Mouse (Mus musculus) lung, embryonic 14.5 days (tissue): ENCODE results near the gene Olfr1341. TPM values are rescaled to one million over a fixed set of nuclear protein-coding genes. Genes with fewer than 3 reads are reported as not detected.

Source experiments
- ATAC-seq: fragments of 200-750 bp; cut with Nextera tagmentation; 2 replicates; pipeline ENCODE4 v1.8.0; 2017; ENCODE audit warnings: mild to moderate bottlenecking, moderate TSS enrichment, moderate library complexity; ENCODE audit not compliant: insufficient read depth
- DNase-seq: peaks from one replicate; pipeline ENCODE4 v3.0.0-alpha.2; 2015
- H3K27ac ChIP-seq: fragments of 300-500 bp; sonication (generic); 2 replicates; pipeline ENCODE4 v1.5.1; 2014; ENCODE audit warnings: low read depth, mild to moderate bottlenecking, moderate library complexity
- H3K27me3 ChIP-seq: fragments of 300-500 bp; sonication (generic); 2 replicates; pipeline ENCODE4 v1.6.1; 2014; ENCODE audit warnings: low read length, control low read depth; ENCODE audit not compliant: insufficient read depth
- H3K36me3 ChIP-seq: fragments of 300-500 bp; sonication (generic); 2 replicates; pipeline ENCODE4 v1.6.1; 2014; ENCODE audit warnings: control low read depth; ENCODE audit not compliant: insufficient read depth
- H3K4me1 ChIP-seq: fragments of 300-500 bp; sonication (generic); 2 replicates; pipeline ENCODE4 v1.6.1; 2014; ENCODE audit warnings: antibody characterized with exemption, control low read depth; ENCODE audit not compliant: insufficient read depth
- H3K4me2 ChIP-seq: fragments of 300-500 bp; sonication (generic); 2 replicates; pipeline ENCODE4 v1.6.1; 2014; ENCODE audit warnings: mild to moderate bottlenecking
- H3K4me3 ChIP-seq: fragments of 300-500 bp; sonication (generic); 2 replicates; pipeline ENCODE4 v1.5.1; 2014; ENCODE audit warnings: low read depth, low read length
- H3K9ac ChIP-seq: fragments of 300-500 bp; sonication (generic); 2 replicates; pipeline ENCODE4 v1.6.1; 2014
- H3K9me3 ChIP-seq: fragments of 300-500 bp; sonication (generic); 2 replicates; pipeline ENCODE4 v1.6.1; 2016; ENCODE audit warnings: low read depth, low read length, control low read depth
- CTCF ChIP-seq: IDR thresholded peaks from 2 replicates; pipeline ENCODE4 v1.5.1; 2016; ENCODE audit warnings: antibody characterized with exemption, low read depth
- WGBS: fragments of 180-500 bp; shearing (Covaris S2); extraction: QIAGEN DNeasy Blood & Tissue Kit; methylation state at CpG from one replicate; pipeline ENCODE4 v1.1.7; 2014; 5-methylcytosine and 5-hydroxymethylcytosine counted together
- polyA plus RNA-seq: library from polyadenylated mRNA; unstranded; fragments of >200 nt; fragmentation: Nextera tagmentation; extraction: Ambion mirVana; gene quantifications from 2 replicates; pipeline ENCODE4 v1.2.1, GENCODE M21; 2014

Gene Olfr1341
- polyA plus RNA-seq, result not detected in 2 replicates

GRCm38 (mm10) chr4:118703223-118703622 is at the start of gene Olfr1341:
Gene Olfr1341, plus strand, starts transcription at chr4:118703523.
- WGBS, result 71% methylated on average over 3 of the region's 3 CpGs
- no peak within 1 kb of the TSS for H3K9ac ChIP-seq
- no peak for TF ChIP-seq CTCF

DNA sequence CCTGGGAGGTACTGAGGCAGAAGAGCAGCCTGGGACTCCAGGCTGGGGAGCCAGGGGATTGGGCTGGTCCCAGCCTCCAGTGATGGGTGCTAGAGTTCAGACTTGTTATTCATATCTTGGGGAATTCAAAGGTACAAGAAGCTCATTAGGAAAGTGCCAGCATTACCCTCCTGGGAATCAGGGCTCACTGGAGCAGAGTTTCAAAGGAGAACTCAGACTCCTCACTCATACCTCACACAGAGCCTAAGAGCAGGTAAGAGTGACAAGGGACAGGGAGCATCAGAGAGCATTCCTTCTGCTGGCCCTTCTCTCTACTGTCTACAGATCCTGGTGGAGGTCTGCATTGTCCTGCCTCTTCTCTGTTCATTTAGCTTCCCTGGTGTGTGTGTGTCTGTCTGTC is 44.7 kb upstream of the Olfr1341 start, which contains the start of gene Olfr62:
Olfr62 (plus strand) TSS at position 301 of the 400 bp plus-strand sequence.
- no peak within 1 kb of the TSS for H3K9ac ChIP-seq
- ATAC-seq, result no peak
- no peaks in the 10 kb centered on the region for H3K36me3 ChIP-seq
- no peak within 1 kb of the TSS for H3K4me2 ChIP-seq
- no peak for DNase-seq
- H3K4me1 ChIP-seq, result no peaks in the 10 kb centered on the region
- no peaks in the 10 kb centered on the region for H3K27me3 ChIP-seq
- no peaks in the 10 kb centered on the region for H3K9me3 ChIP-seq
- no peak within 1 kb of the TSS for H3K4me3 ChIP-seq
- no peak for TF ChIP-seq CTCF
- no peak within 1 kb of the TSS for H3K27ac ChIP-seq

More at GRCm38 (mm10) chr4:118703223-118703622, at the start of gene Olfr1341:
- Histone ChIP-seq H3K4me2 (no peak within 1 kb of the TSS), H3K9me3 (no peaks in the 10 kb centered on the region), H3K27me3 (no peaks in the 10 kb centered on the region), H3K4me3 (no peak within 1 kb of the TSS), H3K27ac (no peak within 1 kb of the TSS), H3K36me3 (no peaks in the 10 kb centered on the region), H3K4me1 (no peaks in the 10 kb centered on the region)
- no peak for DNase-seq
- no peak for ATAC-seq

GRCm38 (mm10) chr4:118687086-118687485 is 16.2 kb upstream of the Olfr1341 start:
- peak; percentile 21 for DNase-seq
- ATAC-seq, result peak; percentile 35; the same call in 1 of the 2 replicates
- no peak for TF ChIP-seq CTCF
- H3K4me1 ChIP-seq, result no peaks in the 10 kb centered on the region
- H3K27me3 ChIP-seq, result no peaks in the 10 kb centered on the region
- H3K4me3 ChIP-seq, result no peak overlapping the region
- H3K27ac ChIP-seq, result no peak overlapping the region
- WGBS, result 20% methylated on average over 2 of the region's 2 CpGs
- no peak overlapping the region for H3K4me2 ChIP-seq
- H3K36me3 ChIP-seq, result no peaks in the 10 kb centered on the region
- no peaks in the 10 kb centered on the region for H3K9me3 ChIP-seq
- no peak overlapping the region for H3K9ac ChIP-seq

GRCm38 (mm10) chr4:118692412-118692973 is 10.8 kb upstream of the Olfr1341 start, which contains the start of gene Olfr1342:
Gene Olfr1342, minus strand, starts transcription at chr4:118692756.
- DNase-seq, result no peak
- Histone ChIP-seq H3K4me3 (no peak within 1 kb of the TSS), H3K27ac (peak within 1 kb of the TSS; percentile 65), H3K9ac (no peak within 1 kb of the TSS), H3K4me2 (peak within 1 kb of the TSS; percentile 34), H3K27me3 (no peaks in the 10 kb centered on the region), H3K36me3 (no peaks in the 10 kb centered on the region), H3K9me3 (no peaks in the 10 kb centered on the region), H3K4me1 (no peaks in the 10 kb centered on the region)
- ATAC-seq, result peak; percentile 28; the same call in 1 of the 2 replicates
- WGBS, result 37% methylated on average over 12 of the region's 12 CpGs
- TF ChIP-seq CTCF, result no peak

GRCm38 (mm10) chr4:118693812-118694211 is 9.5 kb upstream of the Olfr1341 start:
- no peak for TF ChIP-seq CTCF
- no peaks in the 10 kb centered on the region for H3K4me1 ChIP-seq
- ATAC-seq (no peak), DNase-seq (no peak)
- no peak overlapping the region for H3K4me3 ChIP-seq
- no peaks in the 10 kb centered on the region for H3K36me3 ChIP-seq
- H3K4me2 ChIP-seq, result no peak overlapping the region
- no peak overlapping the region for H3K27ac ChIP-seq
- no peaks in the 10 kb centered on the region for H3K27me3 ChIP-seq
- no peak overlapping the region for H3K9ac ChIP-seq
- WGBS, result 53% methylated on average over 2 of the region's 2 CpGs
- H3K9me3 ChIP-seq, result no peaks in the 10 kb centered on the region

DNA sequence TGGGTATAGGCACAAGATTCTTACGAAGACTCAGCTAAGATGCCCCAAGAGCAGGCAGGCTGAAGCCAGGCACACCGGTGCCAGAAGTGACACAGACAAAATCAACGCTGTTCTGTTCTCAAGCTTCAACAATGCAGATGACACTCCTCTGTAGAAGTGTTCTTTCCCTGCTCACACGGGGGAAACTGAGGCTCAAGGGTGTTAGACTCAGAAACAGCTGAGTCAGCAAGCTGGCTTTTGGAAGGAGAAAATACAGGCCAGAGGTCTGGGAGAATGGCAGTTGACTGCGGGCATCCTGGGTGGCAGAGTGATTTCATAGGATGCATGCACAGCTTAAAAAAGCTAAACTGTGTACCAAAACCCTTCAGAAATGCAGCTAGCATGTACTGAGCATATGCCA is 4.8 kb downstream of the Olfr1341 start:
- H3K4me3 ChIP-seq, result no peak overlapping the region
- no peaks in the 10 kb centered on the region for H3K27me3 ChIP-seq
- no peak overlapping the region for H3K27ac ChIP-seq
- 77% methylated on average over 5 of the region's 5 CpGs for WGBS
- H3K4me1 ChIP-seq, result no peaks in the 10 kb centered on the region
- DNase-seq (no peak), ATAC-seq (no peak)
- H3K9me3 ChIP-seq, result no peaks in the 10 kb centered on the region
- H3K9ac ChIP-seq, result no peak overlapping the region
- no peak overlapping the region for H3K4me2 ChIP-seq
- no peak for TF ChIP-seq CTCF
- no peaks in the 10 kb centered on the region for H3K36me3 ChIP-seq

DNA sequence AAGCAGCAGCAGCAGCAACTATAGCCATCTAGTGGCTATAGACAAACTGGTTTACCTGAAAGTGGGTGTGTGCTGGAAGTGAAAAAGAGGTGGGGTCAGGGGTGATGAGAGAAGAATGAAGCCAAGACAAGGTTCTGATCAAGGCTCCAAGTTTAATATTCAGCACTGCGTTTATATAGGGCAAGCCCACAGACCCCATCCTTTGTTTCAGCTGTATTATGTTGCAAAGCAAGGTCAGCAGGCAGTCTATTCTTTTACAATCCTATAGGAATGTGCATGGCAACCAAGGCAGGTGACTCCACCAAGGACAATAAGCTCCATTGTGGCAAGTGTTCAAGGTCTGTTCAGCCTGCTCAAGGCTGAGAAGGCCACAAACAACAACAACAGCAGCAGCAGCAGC is 8.3 kb downstream of the Olfr1341 start:
- Histone ChIP-seq H3K9me3 (no peaks in the 10 kb centered on the region), H3K4me1 (no peaks in the 10 kb centered on the region), H3K4me2 (no peak overlapping the region), H3K4me3 (no peak overlapping the region), H3K27me3 (no peaks in the 10 kb centered on the region), H3K27ac (no peak overlapping the region), H3K9ac (no peak overlapping the region), H3K36me3 (no peaks in the 10 kb centered on the region)
- TF ChIP-seq CTCF, result no peak
- ATAC-seq, result no peak
- no peak for DNase-seq
- WGBS, result 53% methylated on average over 1 of the region's 1 CpGs
